Mouse (Mus musculus) left cerebral cortex, adult 8-10 months (tissue): ENCODE results near the gene Actl10. TPM values are rescaled to one million over a fixed set of nuclear protein-coding genes. Genes with fewer than 3 reads are reported as not detected.

ENCODE experiments used
- DNase-seq, 2 experiments: peaks; one replicate each; pipeline ENCODE4 v3.0.0; 2022; ENCODE audit warnings: low spot score in 2 of 2
- total RNA-seq, 4 experiments: library from RNA; stranded (reverse); gene quantifications; 2 replicates each; pipeline ENCODE4 v1.2.4; 2022

Actl10 gene
- total RNA-seq, 4 experiments from 2014 or later = not detected

DNA sequence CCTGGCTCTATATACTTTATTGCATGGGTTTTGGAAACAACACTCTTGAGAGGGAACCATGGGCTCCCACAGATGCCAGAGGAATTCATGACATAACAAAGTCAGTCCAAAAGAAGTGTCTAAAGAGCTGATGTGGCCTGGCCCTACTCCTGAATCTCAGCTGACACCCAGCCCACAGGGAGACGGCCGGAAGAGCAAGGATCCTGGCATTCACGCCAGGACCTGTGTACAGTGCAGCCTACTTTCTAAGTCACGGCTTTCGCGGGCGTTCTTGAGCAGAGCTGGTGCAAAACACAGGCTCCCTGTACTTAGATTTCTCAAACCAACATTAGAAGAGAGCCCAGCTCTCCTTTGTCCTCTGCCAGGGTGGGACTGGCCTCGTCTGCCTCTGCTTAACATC is 29.0 kb downstream of the Actl10 start:
- no peak for DNase-seq

DNA sequence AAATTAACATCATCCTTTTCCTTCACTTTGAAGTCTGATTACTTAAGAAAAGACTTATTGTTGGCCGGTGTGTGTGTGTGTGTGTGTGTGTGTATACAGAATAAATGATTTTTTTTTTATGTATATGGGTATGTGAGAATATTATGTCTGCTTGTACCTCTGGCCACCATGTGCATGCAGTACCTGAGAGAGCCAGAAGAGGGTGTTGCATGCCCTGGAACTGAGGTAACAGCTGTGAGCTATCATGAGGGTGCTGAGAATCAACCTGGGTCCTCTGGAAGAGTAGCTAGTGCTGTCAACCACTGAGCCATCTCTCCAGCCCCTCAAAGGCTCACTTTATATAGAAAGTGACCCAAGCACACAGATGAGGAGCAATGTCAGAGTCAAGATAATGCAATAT is 29.8 kb downstream of the Actl10 start:
- DNase-seq = no peak

DNA sequence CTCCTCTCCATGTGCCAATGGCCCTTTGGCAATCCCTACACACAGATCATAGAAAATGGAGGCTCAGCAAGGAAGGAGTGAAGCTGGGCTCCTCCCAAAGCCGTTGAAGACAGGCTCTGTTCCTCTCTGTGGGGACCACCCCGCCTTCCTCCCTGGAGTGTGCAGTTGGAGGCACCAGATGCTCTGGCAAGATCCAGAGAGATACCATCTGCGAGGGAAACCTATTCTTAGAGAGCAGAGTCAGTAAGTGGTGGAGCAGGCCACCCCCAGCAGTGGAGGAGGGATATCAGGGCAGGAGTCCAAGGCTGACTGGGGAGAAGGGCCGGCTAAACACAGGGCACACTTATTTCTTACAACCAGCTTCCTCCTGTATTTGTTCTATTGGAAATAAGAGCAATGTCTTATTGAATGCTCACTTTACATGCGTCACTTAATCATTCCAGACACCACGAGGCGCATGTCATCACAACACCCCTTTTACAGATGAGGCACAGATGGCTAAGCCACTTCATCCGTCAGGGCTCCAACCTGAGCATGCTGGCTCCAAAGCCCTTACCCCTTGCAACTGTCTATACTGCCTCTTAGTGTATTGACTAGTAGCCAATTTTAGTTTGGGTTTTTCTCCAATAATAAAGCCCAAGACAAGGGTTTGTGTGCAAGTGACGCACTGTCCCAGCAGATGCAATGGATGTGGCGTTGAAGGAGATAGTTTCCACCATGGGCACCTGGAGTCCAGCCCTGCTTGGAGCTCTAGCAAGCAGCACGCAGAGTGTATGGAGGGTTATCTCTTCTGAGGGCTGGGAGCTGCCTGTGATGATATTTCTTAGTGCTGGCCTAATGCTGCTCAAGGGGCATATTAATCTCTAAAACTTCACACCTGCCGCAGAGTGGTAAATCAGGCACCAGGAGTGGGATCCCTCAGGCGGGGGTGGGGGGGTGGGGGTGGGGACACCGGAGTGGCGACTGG is 32.6 kb downstream of the Actl10 start:
- peak; percentile 68 to 96 for DNase-seq

DNA sequence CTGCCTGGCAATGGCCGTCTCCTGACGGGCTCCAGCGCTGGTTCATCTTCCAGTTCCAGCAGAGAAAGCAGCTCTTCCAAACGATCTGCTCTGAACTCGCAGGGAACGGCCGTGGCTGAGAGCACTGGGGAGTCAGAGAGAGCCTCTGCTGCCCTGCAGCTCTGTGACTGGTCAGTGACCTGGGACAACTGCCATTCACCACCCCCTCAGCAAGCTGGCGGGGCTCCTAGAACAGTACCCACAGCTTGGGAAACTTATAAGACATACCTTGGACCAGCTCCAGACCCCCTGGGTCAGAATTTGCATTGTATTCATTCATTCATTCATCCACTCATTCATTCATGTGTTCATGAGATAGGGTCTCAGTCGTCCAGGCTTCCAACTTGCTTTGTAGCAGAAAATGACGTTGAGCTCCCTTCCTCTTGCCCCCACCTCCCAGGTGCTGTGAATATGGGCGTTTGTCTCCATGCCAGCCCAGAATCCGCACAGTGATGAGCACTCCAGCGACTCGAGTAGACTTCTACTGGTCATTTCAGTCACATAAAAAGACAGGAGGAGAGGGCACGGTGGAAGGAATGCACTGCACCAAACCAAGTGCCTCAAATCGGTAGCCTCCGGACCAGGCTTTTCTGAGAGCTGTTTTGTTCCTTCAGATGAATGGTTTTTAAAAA is 33.5 kb downstream of the Actl10 start:
- no peak for DNase-seq

DNA sequence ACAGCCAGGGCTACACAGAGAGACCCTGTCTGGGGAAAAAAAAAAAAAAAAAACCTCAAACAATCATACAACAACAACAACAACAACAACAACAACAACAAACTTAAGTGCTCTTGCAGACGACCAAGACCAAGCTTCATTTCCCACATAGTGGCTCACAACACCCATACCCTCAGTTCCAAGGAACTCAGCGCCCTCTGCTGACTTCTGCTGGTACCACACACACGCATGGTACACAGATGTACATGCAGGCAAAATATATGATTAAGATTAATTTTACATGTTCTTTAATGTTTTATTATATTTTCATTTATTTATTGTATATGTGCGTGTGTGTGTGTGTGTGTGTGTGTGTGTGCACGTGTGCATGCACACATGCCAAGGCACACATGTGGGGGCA is 34.8 kb downstream of the Actl10 start:
- DNase-seq = no peak

DNA sequence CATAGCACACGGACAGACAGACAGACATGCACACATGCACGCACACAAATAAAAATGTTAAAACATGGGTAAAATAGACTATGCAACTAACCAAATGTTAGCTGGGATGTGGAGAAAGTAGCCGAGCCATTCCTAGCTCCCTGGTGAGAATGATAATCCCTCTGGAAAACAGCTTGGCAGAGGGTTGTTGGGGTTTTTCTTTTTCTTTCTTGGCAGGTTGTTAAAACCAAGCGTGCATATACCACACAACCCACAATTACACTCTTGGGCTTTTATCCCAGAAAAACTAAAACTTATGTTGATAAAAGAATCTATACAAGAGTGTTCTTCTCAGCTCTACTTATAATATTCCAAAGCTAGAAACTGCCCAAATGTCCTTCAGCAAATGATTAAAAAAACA is 37.5 kb downstream of the Actl10 start:
- DNase-seq = no peak

DNA sequence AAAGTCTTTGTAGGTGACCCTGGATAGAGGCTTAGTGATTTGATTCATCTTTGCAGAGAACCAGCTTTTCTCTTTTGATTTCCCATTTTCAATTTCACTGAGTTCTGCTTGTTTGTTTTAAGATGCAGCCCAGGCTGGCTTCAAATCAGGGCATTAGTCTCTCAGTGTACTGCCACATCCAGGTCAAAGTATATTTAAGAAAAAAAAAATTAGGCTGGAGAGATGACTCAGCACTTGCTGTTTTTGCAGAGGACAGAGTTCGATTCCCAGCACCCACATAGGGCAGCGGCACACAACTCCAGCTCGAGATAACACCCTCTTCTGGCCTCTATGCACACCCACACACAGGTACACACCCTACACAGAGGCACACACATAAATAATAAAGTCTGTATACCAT is 39.7 kb downstream of the Actl10 start:
- DNase-seq = no peak

DNA sequence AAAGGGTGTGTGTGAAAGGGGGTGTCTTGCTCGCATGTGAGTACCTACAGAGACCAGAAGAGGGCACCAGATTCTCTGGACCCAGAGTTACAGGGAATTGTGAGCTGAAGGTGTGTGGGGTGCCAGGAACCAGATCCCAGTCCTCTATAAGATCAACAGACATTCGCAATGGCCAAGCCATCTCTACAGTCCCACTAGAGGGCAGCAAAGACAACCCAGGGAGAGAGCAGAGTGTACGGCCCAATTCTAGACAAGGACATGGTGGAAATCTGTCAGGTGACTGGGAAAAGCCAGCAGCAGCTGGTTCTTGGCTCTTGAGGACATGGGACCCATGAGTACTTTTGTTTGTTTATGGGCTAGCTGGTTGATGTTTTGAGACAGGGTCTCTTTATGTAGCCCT is 41.4 kb downstream of the Actl10 start:
- no peak for DNase-seq

DNA sequence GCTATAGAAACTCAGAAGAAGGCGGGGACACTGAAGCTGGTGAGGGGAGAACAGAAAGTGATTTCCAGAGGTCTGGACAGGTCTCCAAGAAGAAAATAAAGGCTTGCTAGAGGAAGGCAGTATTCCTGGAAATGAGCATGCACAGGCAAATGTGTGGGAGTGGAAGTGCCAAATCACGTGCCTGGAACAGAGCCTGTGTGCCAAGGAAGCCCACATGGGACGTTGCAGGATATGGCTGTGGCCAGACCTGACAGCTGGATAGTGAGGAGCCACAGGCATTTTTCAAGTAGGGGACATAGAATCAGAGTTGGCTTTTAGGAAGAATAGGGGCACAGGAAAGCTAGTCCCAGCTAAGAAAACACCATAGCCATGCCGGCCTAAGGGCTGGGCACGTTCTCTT is 44.2 kb downstream of the Actl10 start:
- DNase-seq = no peak

DNA sequence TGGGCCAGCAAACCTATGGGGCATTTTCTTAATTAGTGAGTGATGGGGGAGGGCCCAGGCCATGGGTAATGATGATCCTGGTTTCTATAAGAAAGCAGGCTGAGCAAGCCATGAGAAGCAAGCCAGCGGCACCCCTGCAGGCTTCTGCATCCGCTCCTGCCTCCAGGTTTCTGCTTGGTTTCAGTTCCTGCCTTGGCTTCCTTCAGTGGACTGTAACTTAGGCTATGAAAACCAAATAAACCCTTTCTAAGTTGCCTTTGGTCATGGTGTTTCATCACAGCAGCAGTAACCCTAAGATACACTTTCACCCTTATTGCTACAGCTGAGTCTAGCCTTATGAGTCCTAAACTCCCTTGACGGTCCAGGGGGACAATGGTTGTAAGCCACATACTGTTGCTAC is 45.8 kb downstream of the Actl10 start:
- DNase-seq = no peak

DNA sequence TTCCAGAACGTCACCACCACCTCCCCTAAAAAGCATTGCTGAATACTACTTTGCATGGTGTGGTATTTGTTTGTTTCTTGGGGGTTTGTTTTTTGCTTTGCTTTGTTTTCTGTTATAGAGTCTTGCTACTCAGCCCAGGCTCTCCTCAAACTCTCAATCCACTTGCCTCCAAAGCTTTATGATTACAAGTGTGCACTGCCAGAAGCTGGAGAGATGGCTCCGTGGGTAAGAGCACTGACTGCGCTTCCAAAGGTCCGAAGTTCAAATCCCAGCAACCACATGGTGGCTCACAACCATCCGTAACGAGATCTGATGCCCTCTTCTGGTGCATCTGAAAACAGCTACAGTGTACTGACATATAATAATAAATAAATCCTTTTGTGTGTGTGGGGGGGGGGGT is 49.0 kb downstream of the Actl10 start:
- no peak for DNase-seq

DNA sequence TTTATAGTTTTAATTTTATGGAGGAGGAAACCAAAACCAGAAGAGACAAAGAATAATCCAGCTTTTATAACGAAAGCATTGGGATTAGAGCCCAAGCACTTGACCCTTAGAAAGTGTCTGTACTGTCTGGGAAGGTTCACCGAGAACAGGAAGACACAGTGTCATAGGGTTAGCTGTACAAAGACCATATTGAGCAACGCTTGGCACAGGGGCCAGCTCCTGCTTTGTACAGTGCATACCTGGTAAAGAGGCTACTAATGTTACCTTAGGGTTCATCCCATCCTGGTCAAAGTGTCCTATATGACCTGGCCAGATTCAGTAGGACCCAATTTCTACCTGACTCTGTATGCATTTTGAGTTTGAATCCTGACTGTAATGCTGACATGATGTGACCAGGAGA is 49.7 kb downstream of the Actl10 start:
- DNase-seq = no peak

Other genes with a start within 250 kb of the Actl10 start
- not detected for gene Bpifb9b, start 244.5 kb upstream of the Actl10 start, total RNA-seq
- gene Cdk5rap1, start 178.8 kb upstream of the Actl10 start, total RNA-seq = 10 to 100 TPM; 11.9 to 18.9 (median 15.1) TPM
- gene Snta1, start 143.7 kb upstream of the Actl10 start, total RNA-seq = 10 to 100 TPM; 30.9 to 34.4 (median 32.2) TPM
- 10 to 100 TPM; 46.3 to 57.2 (median 52.1) TPM for gene Cbfa2t2, start 115.3 kb upstream of the Actl10 start, total RNA-seq
- under 1 TPM in 3 of 4 experiments, not detected in 1; 0.57 to 0.87 (median 0.76) TPM for gene 1700003F12Rik, start 4.7 kb upstream of the Actl10 start, total RNA-seq
- 10 to 100 TPM; 76.7 to 90.9 (median 82.4) TPM for gene Necab3, start 7.1 kb downstream of the Actl10 start, total RNA-seq
- 10 to 100 TPM; 10.5 to 13.9 (median 13.1) TPM for gene E2f1, start 18.1 kb downstream of the Actl10 start, total RNA-seq
- gene Pxmp4, start 51.9 kb downstream of the Actl10 start, total RNA-seq = 10 to 100 TPM; 13.2 to 15.2 (median 14.1) TPM
- 10 to 100 TPM in 3 of 4 experiments, 1 to 10 TPM in 1; 9.5 to 10.9 (median 10.2) TPM for gene Zfp341, start 61.5 kb downstream of the Actl10 start, total RNA-seq
- gene 4930519P11Rik, start 61.7 kb downstream of the Actl10 start, total RNA-seq = not detected
- 100 to 1,000 TPM; 201 to 231 (median 219) TPM for gene Chmp4b, start 99.9 kb downstream of the Actl10 start, total RNA-seq
- not detected for gene Gm14214, start 218.3 kb downstream of the Actl10 start, total RNA-seq
- gene Raly, start 239.3 kb downstream of the Actl10 start, total RNA-seq = 100 to 1,000 TPM in 3 of 4 experiments, 10 to 100 TPM in 1; 98.0 to 109 (median 104) TPM
- not detected for gene a, start 239.6 kb downstream of the Actl10 start, total RNA-seq